Mouse (Mus musculus) lung, embryonic 14.5 days (tissue): ENCODE measurements at regions not wholly inside any gene's neighbourhood (a gene's known extent, or its start where the extent isn't known, plus 50 kb on each side); places are given as distances from the start of the nearest gene placed in this dataset.

Source experiments
- ATAC-seq: fragments of 200-750 bp; cut with Nextera tagmentation; 2 replicates; pipeline ENCODE4 v1.8.0; 2017; ENCODE audit warnings: mild to moderate bottlenecking, moderate TSS enrichment, moderate library complexity; ENCODE audit not compliant: insufficient read depth
- DNase-seq: peaks from one replicate; pipeline ENCODE4 v3.0.0-alpha.2; 2015
- H3K27ac ChIP-seq: fragments of 300-500 bp; sonication (generic); 2 replicates; pipeline ENCODE4 v1.5.1; 2014; ENCODE audit warnings: low read depth, mild to moderate bottlenecking, moderate library complexity
- H3K27me3 ChIP-seq: fragments of 300-500 bp; sonication (generic); 2 replicates; pipeline ENCODE4 v1.6.1; 2014; ENCODE audit warnings: low read length, control low read depth; ENCODE audit not compliant: insufficient read depth
- H3K36me3 ChIP-seq: fragments of 300-500 bp; sonication (generic); 2 replicates; pipeline ENCODE4 v1.6.1; 2014; ENCODE audit warnings: control low read depth; ENCODE audit not compliant: insufficient read depth
- H3K4me1 ChIP-seq: fragments of 300-500 bp; sonication (generic); 2 replicates; pipeline ENCODE4 v1.6.1; 2014; ENCODE audit warnings: antibody characterized with exemption, control low read depth; ENCODE audit not compliant: insufficient read depth
- H3K4me2 ChIP-seq: fragments of 300-500 bp; sonication (generic); 2 replicates; pipeline ENCODE4 v1.6.1; 2014; ENCODE audit warnings: mild to moderate bottlenecking
- H3K4me3 ChIP-seq: fragments of 300-500 bp; sonication (generic); 2 replicates; pipeline ENCODE4 v1.5.1; 2014; ENCODE audit warnings: low read depth, low read length
- H3K9ac ChIP-seq: fragments of 300-500 bp; sonication (generic); 2 replicates; pipeline ENCODE4 v1.6.1; 2014
- H3K9me3 ChIP-seq: fragments of 300-500 bp; sonication (generic); 2 replicates; pipeline ENCODE4 v1.6.1; 2016; ENCODE audit warnings: low read depth, low read length, control low read depth
- CTCF ChIP-seq: IDR thresholded peaks from 2 replicates; pipeline ENCODE4 v1.5.1; 2016; ENCODE audit warnings: antibody characterized with exemption, low read depth
- WGBS: fragments of 180-500 bp; shearing (Covaris S2); extraction: QIAGEN DNeasy Blood & Tissue Kit; methylation state at CpG from one replicate; pipeline ENCODE4 v1.1.7; 2014; 5-methylcytosine and 5-hydroxymethylcytosine counted together

DNA sequence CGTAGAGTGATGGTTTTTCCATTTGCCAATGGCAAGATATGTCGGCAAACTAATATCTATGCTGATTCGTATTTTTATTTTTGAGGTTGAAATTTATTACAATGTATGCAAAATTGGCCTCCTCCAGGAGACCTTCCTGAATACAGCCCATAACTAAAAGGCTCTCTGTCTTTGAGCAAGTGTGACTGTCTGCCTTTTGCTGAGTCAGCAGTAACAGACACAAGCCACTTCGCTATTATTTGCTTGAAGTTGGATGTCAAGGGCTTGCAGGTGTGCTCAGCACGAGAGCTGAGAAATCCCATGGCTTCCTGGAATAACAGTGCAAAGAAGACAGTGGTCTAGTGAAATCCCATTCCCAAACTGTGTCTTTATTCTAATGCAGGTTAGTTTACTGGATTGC, 56.9 kb downstream of the Dmrt2 start:
- no peak for TF ChIP-seq CTCF
- Histone ChIP-seq H3K9me3 (no peaks in the 10 kb centered on the region), H3K27me3 (no peaks in the 10 kb centered on the region), H3K4me2 (no peak overlapping the region), H3K4me1 (no peaks in the 10 kb centered on the region), H3K36me3 (no peaks in the 10 kb centered on the region), H3K4me3 (no peak overlapping the region), H3K27ac (no peak overlapping the region), H3K9ac (no peak overlapping the region)
- WGBS, result 80% methylated on average over 5 of the region's 5 CpGs
- DNase-seq, result no peak
- ATAC-seq, result no peak

DNA sequence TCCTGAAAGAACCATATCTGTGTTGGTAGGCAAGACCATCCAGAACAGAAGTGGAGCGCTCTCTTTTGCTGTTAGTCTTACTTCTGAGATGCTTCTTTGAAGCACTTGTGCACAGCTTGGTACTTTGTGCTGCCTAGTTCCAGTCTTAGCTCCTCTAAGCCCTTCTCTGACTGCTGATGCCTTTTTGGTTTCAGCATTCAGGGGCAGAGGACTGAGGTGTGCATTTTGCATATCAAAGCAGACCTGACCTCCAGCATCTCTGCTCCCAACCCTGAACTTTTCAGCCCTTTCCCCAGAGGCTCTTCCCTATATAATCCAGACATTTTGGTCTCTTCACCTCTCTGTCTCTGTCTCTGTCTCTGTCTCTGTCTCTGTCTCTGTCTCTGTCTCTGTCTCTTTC, 57.4 kb downstream of the Dmrt2 start:
- no peak for TF ChIP-seq CTCF
- 96% methylated on average over 1 of the region's 1 CpGs for WGBS
- H3K4me3 ChIP-seq, result no peak overlapping the region
- H3K27ac ChIP-seq, result no peak overlapping the region
- H3K36me3 ChIP-seq, result no peaks in the 10 kb centered on the region
- no peak overlapping the region for H3K9ac ChIP-seq
- H3K4me2 ChIP-seq, result no peak overlapping the region
- ATAC-seq (no peak), DNase-seq (no peak)
- no peaks in the 10 kb centered on the region for H3K4me1 ChIP-seq
- H3K9me3 ChIP-seq, result no peaks in the 10 kb centered on the region
- no peaks in the 10 kb centered on the region for H3K27me3 ChIP-seq

DNA sequence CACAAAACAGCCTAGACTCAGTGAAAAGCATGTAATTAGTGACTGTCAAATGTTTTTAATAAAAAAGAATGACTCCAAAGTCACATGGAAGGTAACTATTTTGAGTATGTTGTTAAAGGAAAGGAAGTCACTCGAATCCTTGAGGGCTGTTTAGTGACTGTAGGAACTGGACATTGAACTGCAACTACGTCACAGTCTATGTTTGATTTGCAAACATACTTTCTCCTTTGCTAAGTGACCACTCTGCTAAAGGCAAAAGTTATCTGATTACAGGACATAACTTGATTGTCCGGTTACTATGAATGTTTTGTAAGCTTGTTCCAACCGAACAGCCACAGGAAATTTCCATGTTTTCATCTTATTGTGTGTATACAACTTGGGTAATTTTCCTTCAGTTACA, 106.2 kb downstream of the Dmrt2 start:
- DNase-seq (no peak), ATAC-seq (no peak)
- TF ChIP-seq CTCF, result no peak
- H3K36me3 ChIP-seq, result no peaks in the 10 kb centered on the region
- no peak overlapping the region for H3K4me3 ChIP-seq
- H3K4me2 ChIP-seq, result no peak overlapping the region
- no peaks in the 10 kb centered on the region for H3K27me3 ChIP-seq
- H3K27ac ChIP-seq, result no peak overlapping the region
- H3K9ac ChIP-seq, result no peak overlapping the region
- H3K9me3 ChIP-seq, result no peaks in the 10 kb centered on the region
- no peaks in the 10 kb centered on the region for H3K4me1 ChIP-seq
- 62% methylated on average over 4 of the region's 4 CpGs for WGBS

DNA sequence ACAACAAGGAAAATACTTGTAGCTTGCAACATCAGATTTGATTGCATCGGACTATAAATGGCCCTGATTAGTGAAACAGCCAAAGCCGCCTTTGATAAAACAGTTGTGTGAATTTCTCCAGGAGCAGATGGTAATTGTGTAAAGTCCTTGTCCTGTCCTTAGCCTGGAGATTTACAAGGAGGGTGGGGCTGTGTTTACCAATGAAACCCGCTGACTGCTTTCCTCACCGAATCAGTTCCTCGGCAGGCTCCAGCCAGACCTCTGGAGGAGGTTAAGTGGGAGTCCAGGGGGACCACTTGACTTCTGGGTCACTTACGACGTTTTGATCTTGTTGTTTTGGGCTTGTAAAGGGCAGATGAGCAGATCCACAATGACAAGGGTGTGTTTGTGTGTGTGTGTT, 107.1 kb downstream of the Dmrt2 start:
- H3K9ac ChIP-seq, result no peak overlapping the region
- DNase-seq, result no peak
- no peaks in the 10 kb centered on the region for H3K9me3 ChIP-seq
- 40% methylated on average over 7 of the region's 7 CpGs for WGBS
- H3K27ac ChIP-seq, result no peak overlapping the region
- no peak overlapping the region for H3K4me3 ChIP-seq
- no peak for ATAC-seq
- H3K27me3 ChIP-seq, result no peaks in the 10 kb centered on the region
- no peaks in the 10 kb centered on the region for H3K4me1 ChIP-seq
- H3K4me2 ChIP-seq, result no peak overlapping the region
- no peaks in the 10 kb centered on the region for H3K36me3 ChIP-seq
- no peak for TF ChIP-seq CTCF

DNA sequence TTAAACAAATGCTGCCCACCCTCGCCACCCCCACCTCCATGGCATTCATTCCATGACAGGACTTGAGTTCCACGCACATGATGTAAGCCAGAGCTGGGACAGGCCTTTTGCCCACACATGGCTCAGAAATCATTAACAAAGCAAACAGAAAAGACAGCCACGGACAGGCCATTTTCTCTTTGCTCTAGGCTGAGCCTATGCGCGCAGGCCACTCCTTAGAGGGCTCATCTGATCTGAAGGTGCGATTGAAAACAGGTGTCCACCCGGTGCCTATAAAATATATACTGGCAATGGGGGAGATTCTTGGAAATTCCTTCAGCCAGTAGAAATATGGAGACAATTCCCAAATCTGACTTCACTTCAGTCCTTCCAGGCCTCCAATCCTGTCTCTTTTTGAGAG, 109.1 kb downstream of the Dmrt2 start:
- TF ChIP-seq CTCF, result no peak
- DNase-seq (no peak), ATAC-seq (no peak)
- 72% methylated on average over 7 of the region's 7 CpGs for WGBS
- Histone ChIP-seq H3K4me1 (no peaks in the 10 kb centered on the region), H3K9me3 (no peaks in the 10 kb centered on the region), H3K27me3 (no peaks in the 10 kb centered on the region), H3K9ac (no peak overlapping the region), H3K27ac (no peak overlapping the region), H3K4me2 (no peak overlapping the region), H3K36me3 (no peaks in the 10 kb centered on the region), H3K4me3 (no peak overlapping the region)

DNA sequence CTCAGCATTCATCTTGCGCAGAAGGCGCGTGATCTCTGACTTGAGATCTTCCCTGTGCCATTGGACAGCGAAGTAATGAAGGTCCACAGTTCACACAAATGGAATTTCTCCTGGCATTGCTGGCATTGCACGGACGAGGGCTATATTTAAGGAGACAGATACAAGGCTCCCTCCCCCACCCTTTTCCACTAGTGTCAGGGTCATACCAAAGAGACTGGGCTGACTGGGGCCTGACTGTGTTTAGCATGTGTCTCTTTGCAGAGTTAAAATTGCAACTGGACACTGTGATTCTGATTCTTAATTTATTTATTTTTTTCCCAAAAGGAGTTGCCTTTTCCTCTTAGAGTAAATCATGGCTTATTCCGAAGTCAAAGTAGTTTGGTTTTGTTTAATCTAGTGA, 130.5 kb downstream of the Dmrt2 start:
- Histone ChIP-seq H3K27ac (no peak overlapping the region), H3K4me2 (no peak overlapping the region), H3K4me3 (no peak overlapping the region), H3K4me1 (no peaks in the 10 kb centered on the region), H3K36me3 (no peaks in the 10 kb centered on the region), H3K9me3 (no peaks in the 10 kb centered on the region), H3K27me3 (no peaks in the 10 kb centered on the region), H3K9ac (no peak overlapping the region)
- WGBS, result 69% methylated on average over 7 of the region's 7 CpGs
- DNase-seq (no peak), ATAC-seq (no peak)
- no peak for TF ChIP-seq CTCF

DNA sequence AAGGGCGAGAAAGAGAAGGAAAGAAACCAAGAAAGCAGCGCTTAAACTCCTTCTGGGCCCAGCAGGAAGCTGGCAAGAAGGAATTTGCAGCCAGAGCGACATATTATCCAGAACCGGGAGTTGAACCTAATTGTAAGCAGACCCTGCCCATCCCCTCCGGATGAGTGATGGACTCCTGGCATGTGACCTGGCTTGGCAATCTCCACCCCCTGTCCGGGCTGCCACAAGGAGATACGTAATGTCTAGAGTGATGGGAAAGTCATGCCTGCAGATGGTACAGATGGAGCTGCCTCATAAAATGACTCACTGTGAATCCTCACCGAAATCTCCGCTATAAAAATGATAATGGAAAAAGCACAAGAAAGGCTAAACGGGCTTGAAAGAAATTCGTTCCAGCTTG, 133.1 kb downstream of the Dmrt2 start:
- TF ChIP-seq CTCF, result no peak
- 53% methylated on average over 11 of the region's 11 CpGs for WGBS
- H3K9ac ChIP-seq, result no peak overlapping the region
- DNase-seq (no peak), ATAC-seq (no peak)
- H3K4me3 ChIP-seq, result no peak overlapping the region
- no peaks in the 10 kb centered on the region for H3K36me3 ChIP-seq
- H3K27ac ChIP-seq, result no peak overlapping the region
- H3K4me2 ChIP-seq, result no peak overlapping the region
- H3K4me1 ChIP-seq, result no peaks in the 10 kb centered on the region
- no peaks in the 10 kb centered on the region for H3K27me3 ChIP-seq
- no peaks in the 10 kb centered on the region for H3K9me3 ChIP-seq

DNA sequence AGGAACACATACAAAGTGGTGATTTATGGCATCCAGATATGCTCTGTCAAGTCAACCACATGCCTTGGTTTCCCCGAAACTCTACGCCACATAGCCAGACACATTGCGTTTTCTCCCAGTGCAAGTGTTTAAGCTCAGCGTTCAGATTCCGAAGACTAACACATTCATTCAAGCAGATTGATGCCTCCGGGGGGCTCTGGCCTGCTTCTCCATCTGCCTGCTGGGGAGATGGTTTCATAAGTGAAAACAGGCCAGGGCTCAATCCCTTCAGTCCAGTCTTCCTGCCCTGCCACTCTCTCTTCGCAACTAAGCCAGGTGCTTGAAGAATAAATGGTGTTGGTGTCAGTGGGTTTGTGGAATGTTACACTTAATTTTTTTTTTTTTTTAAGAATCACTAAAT, 141.4 kb downstream of the Dmrt2 start:
- ATAC-seq, result no peak
- Histone ChIP-seq H3K27me3 (no peaks in the 10 kb centered on the region), H3K4me3 (no peak overlapping the region), H3K4me2 (no peak overlapping the region), H3K27ac (no peak overlapping the region), H3K36me3 (no peaks in the 10 kb centered on the region), H3K4me1 (no peaks in the 10 kb centered on the region), H3K9ac (no peak overlapping the region), H3K9me3 (no peaks in the 10 kb centered on the region)
- no peak for DNase-seq
- WGBS, result 85% methylated on average over 7 of the region's 7 CpGs
- TF ChIP-seq CTCF, result no peak
